Mouse (Mus musculus): ENCODE data around the gene Tmem35b. TPM values are rescaled to one million over a fixed set of nuclear protein-coding genes. Genes with fewer than 3 reads are reported as not detected.
"Not testable (repeated sequence)": the region's sequence is repeated elsewhere in the genome, so short reads cannot be mapped to it uniquely, and the experiment has no call there.

Gene Tmem35b
- polyA plus RNA-seq (2014; fragmentation: Nextera tagmentation; extraction: Ambion mirVana), result 12.4 and 15.7 TPM in 2 replicates

GRCm38 (mm10) chr4:127123391-127123790 lies at the start of gene Tmem35b:
Gene Tmem35b (plus strand): TSS chr4:127123691.
- H3K4me1 ChIP-seq (ENCODE audit: control insufficient read depth, insufficient read depth, low read length), result peaks cover 7% of the 10 kb centered on the region
- DNase-seq (ENCODE audit: low spot score), result no peak
- no peak within 1 kb of the TSS for H3K4me3 ChIP-seq (ENCODE audit: low read depth, low read length)
- WGBS, result 93% methylated on average over 5 of the region's 5 CpGs
- no peaks in the 10 kb centered on the region for H3K9me3 ChIP-seq (ENCODE audit: control insufficient read depth, low read length)
- ATAC-seq (ENCODE audit: low read depth), result no peak
- no peaks in the 10 kb centered on the region for H3K27me3 ChIP-seq (replicated peaks; ENCODE audit: control insufficient read depth, insufficient read depth, low read length)
- no peak within 1 kb of the TSS for H3K4me2 ChIP-seq (ENCODE audit: low read depth, low read length)
- no peak within 1 kb of the TSS for H3K27ac ChIP-seq (replicated peaks; ENCODE audit: low read depth, low read length)
- H3K36me3 ChIP-seq (ENCODE audit: control insufficient read depth, insufficient read depth, low read length), result peaks cover 12% of the 10 kb centered on the region; the same call in 1 of the 2 replicates
- no peak within 1 kb of the TSS for H3K9ac ChIP-seq (ENCODE audit: low read depth, low read length)

- ATAC-seq (ENCODE audit: low read depth), result no peak
- H3K36me3 ChIP-seq (ENCODE audit: control insufficient read depth, insufficient read depth, low read length), result no peaks in the 10 kb centered on the region
- H3K27me3 ChIP-seq (replicated peaks; ENCODE audit: control insufficient read depth, insufficient read depth, low read length), result no peaks in the 10 kb centered on the region
- H3K9me3 ChIP-seq (ENCODE audit: control insufficient read depth, low read length), result no peaks in the 10 kb centered on the region
- no peak overlapping the region for H3K4me2 ChIP-seq (ENCODE audit: low read depth, low read length)
- no peak overlapping the region for H3K27ac ChIP-seq (replicated peaks; ENCODE audit: low read depth, low read length)
- no peak for DNase-seq (ENCODE audit: low spot score)
- WGBS, result 53% methylated on average over 1 of the region's 1 CpGs
- H3K4me1 ChIP-seq (ENCODE audit: control insufficient read depth, insufficient read depth, low read length), result peaks cover 4% of the 10 kb centered on the region
- no peak overlapping the region for H3K9ac ChIP-seq (ENCODE audit: low read depth, low read length)
- H3K4me3 ChIP-seq (ENCODE audit: low read depth, low read length), result no peak overlapping the region
These were observed 48.6 kb upstream of the Tmem35b start for GRCm38 (mm10) chr4:127074915-127075314.

GRCm38 (mm10) chr4:127076875-127077548 lies 46.5 kb upstream of the Tmem35b start, which contains the start of gene Zmym6:
Gene Zmym6 (plus strand): TSS chr4:127077383.
- H3K4me1 ChIP-seq (ENCODE audit: control insufficient read depth, insufficient read depth, low read length), result peaks cover 4% of the 10 kb centered on the region
- H3K9me3 ChIP-seq (ENCODE audit: control insufficient read depth, low read length), result no peaks in the 10 kb centered on the region
- H3K4me2 ChIP-seq (ENCODE audit: low read depth, low read length), result peak within 1 kb of the TSS; percentile 62
- no peaks in the 10 kb centered on the region for H3K36me3 ChIP-seq (ENCODE audit: control insufficient read depth, insufficient read depth, low read length)
- peak within 1 kb of the TSS; percentile 89 for H3K27ac ChIP-seq (replicated peaks; ENCODE audit: low read depth, low read length)
- H3K9ac ChIP-seq (ENCODE audit: low read depth, low read length), result peak within 1 kb of the TSS; percentile 67
- no peaks in the 10 kb centered on the region for H3K27me3 ChIP-seq (replicated peaks; ENCODE audit: control insufficient read depth, insufficient read depth, low read length)
- peak; percentile 98 for ATAC-seq (ENCODE audit: low read depth)
- WGBS, result under 1% methylated on average over 37 of the region's 46 CpGs
- DNase-seq (ENCODE audit: low spot score), result peak; percentile 99
- peak within 1 kb of the TSS; percentile 57 for H3K4me3 ChIP-seq (ENCODE audit: low read depth, low read length)

- Histone ChIP-seq H3K36me3 (ENCODE audit: control insufficient read depth, insufficient read depth, low read length) (no peaks in the 10 kb centered on the region), H3K4me1 (ENCODE audit: control insufficient read depth, insufficient read depth, low read length) (peaks cover 4% of the 10 kb centered on the region), H3K9ac (ENCODE audit: low read depth, low read length) (no peak overlapping the region), H3K9me3 (ENCODE audit: control insufficient read depth, low read length) (no peaks in the 10 kb centered on the region), H3K27ac (replicated peaks; ENCODE audit: low read depth, low read length) (no peak overlapping the region), H3K4me3 (ENCODE audit: low read depth, low read length) (no peak overlapping the region), H3K4me2 (ENCODE audit: low read depth, low read length) (no peak overlapping the region), H3K27me3 (replicated peaks; ENCODE audit: control insufficient read depth, insufficient read depth, low read length) (no peaks in the 10 kb centered on the region)
- no peak for DNase-seq (ENCODE audit: low spot score)
- 36% methylated on average over 1 of the region's 1 CpGs for WGBS
- no peak for ATAC-seq (ENCODE audit: low read depth)
These were observed 42.7 kb upstream of the Tmem35b start for GRCm38 (mm10) chr4:127080806-127081205.

GRCm38 (mm10) chr4:127083131-127083530 lies 40.4 kb upstream of the Tmem35b start:
- WGBS, result 89% methylated on average over 2 of the region's 2 CpGs
- peaks cover under 1% of the 10 kb centered on the region; the same call in 1 of the 2 replicates for H3K36me3 ChIP-seq (ENCODE audit: control insufficient read depth, insufficient read depth, low read length)
- no peaks in the 10 kb centered on the region for H3K9me3 ChIP-seq (ENCODE audit: control insufficient read depth, low read length)
- no peaks in the 10 kb centered on the region for H3K27me3 ChIP-seq (replicated peaks; ENCODE audit: control insufficient read depth, insufficient read depth, low read length)
- no peak overlapping the region for H3K9ac ChIP-seq (ENCODE audit: low read depth, low read length)
- no peaks in the 10 kb centered on the region for H3K4me1 ChIP-seq (ENCODE audit: control insufficient read depth, insufficient read depth, low read length)
- no peak overlapping the region for H3K4me2 ChIP-seq (ENCODE audit: low read depth, low read length)
- no peak overlapping the region for H3K4me3 ChIP-seq (ENCODE audit: low read depth, low read length)
- no peak for ATAC-seq (ENCODE audit: low read depth)
- no peak for DNase-seq (ENCODE audit: low spot score)
- H3K27ac ChIP-seq (replicated peaks; ENCODE audit: low read depth, low read length), result no peak overlapping the region

GRCm38 (mm10) chr4:127085761-127086160 lies 37.7 kb upstream of the Tmem35b start:
- no peak overlapping the region for H3K9ac ChIP-seq (ENCODE audit: low read depth, low read length)
- H3K4me3 ChIP-seq (ENCODE audit: low read depth, low read length), result no peak overlapping the region
- WGBS, result 81% methylated on average over 1 of the region's 1 CpGs
- H3K27ac ChIP-seq (replicated peaks; ENCODE audit: low read depth, low read length), result no peak overlapping the region
- no peaks in the 10 kb centered on the region for H3K27me3 ChIP-seq (replicated peaks; ENCODE audit: control insufficient read depth, insufficient read depth, low read length)
- H3K9me3 ChIP-seq (ENCODE audit: control insufficient read depth, low read length), result no peaks in the 10 kb centered on the region
- ATAC-seq (ENCODE audit: low read depth), result no peak
- H3K4me1 ChIP-seq (ENCODE audit: control insufficient read depth, insufficient read depth, low read length), result no peaks in the 10 kb centered on the region
- DNase-seq (ENCODE audit: low spot score), result no peak
- no peak overlapping the region for H3K4me2 ChIP-seq (ENCODE audit: low read depth, low read length)
- H3K36me3 ChIP-seq (ENCODE audit: control insufficient read depth, insufficient read depth, low read length), result peaks cover 17% of the 10 kb centered on the region

- no peak overlapping the region for H3K4me2 ChIP-seq (ENCODE audit: low read depth, low read length)
- H3K4me1 ChIP-seq (ENCODE audit: control insufficient read depth, insufficient read depth, low read length), result no peaks in the 10 kb centered on the region
- H3K27me3 ChIP-seq (replicated peaks; ENCODE audit: control insufficient read depth, insufficient read depth, low read length), result no peaks in the 10 kb centered on the region
- no peak for DNase-seq (ENCODE audit: low spot score)
- no peak for ATAC-seq (ENCODE audit: low read depth)
- H3K36me3 ChIP-seq (ENCODE audit: control insufficient read depth, insufficient read depth, low read length), result peaks cover 41% of the 10 kb centered on the region
- H3K9ac ChIP-seq (ENCODE audit: low read depth, low read length), result no peak overlapping the region
- H3K27ac ChIP-seq (replicated peaks; ENCODE audit: low read depth, low read length), result no peak overlapping the region
- H3K9me3 ChIP-seq (ENCODE audit: control insufficient read depth, low read length), result no peaks in the 10 kb centered on the region
- H3K4me3 ChIP-seq (ENCODE audit: low read depth, low read length), result no peak overlapping the region
- 96% methylated on average over 1 of the region's 1 CpGs for WGBS
These were observed 32.3 kb upstream of the Tmem35b start for GRCm38 (mm10) chr4:127091188-127091587.

GRCm38 (mm10) chr4:127095090-127095489 lies 28.4 kb upstream of the Tmem35b start:
- H3K27me3 ChIP-seq (replicated peaks; ENCODE audit: control insufficient read depth, insufficient read depth, low read length), result no peaks in the 10 kb centered on the region
- H3K9ac ChIP-seq (ENCODE audit: low read depth, low read length), result no peak overlapping the region
- H3K4me2 ChIP-seq (ENCODE audit: low read depth, low read length), result no peak overlapping the region
- 89% methylated on average over 4 of the region's 4 CpGs for WGBS
- H3K9me3 ChIP-seq (ENCODE audit: control insufficient read depth, low read length), result no peaks in the 10 kb centered on the region
- no peak for ATAC-seq (ENCODE audit: low read depth)
- no peaks in the 10 kb centered on the region for H3K4me1 ChIP-seq (ENCODE audit: control insufficient read depth, insufficient read depth, low read length)
- DNase-seq (ENCODE audit: low spot score), result no peak
- H3K27ac ChIP-seq (replicated peaks; ENCODE audit: low read depth, low read length), result no peak overlapping the region
- peaks cover 29% of the 10 kb centered on the region for H3K36me3 ChIP-seq (ENCODE audit: control insufficient read depth, insufficient read depth, low read length)
- no peak overlapping the region for H3K4me3 ChIP-seq (ENCODE audit: low read depth, low read length)

GRCm38 (mm10) chr4:127099552-127099951 lies 23.9 kb upstream of the Tmem35b start:
- H3K4me2 ChIP-seq (ENCODE audit: low read depth, low read length); H3K27ac ChIP-seq (replicated peaks; ENCODE audit: low read depth, low read length); DNase-seq (ENCODE audit: low spot score); H3K4me3 ChIP-seq (ENCODE audit: low read depth, low read length); H3K27me3 ChIP-seq (replicated peaks; ENCODE audit: control insufficient read depth, insufficient read depth, low read length); H3K9ac ChIP-seq (ENCODE audit: low read depth, low read length); H3K4me1 ChIP-seq (ENCODE audit: control insufficient read depth, insufficient read depth, low read length); H3K9me3 ChIP-seq (ENCODE audit: control insufficient read depth, low read length); ATAC-seq (ENCODE audit: low read depth): not testable (repeated sequence)
- H3K36me3 ChIP-seq (ENCODE audit: control insufficient read depth, insufficient read depth, low read length), result peaks cover 19% of the 10 kb centered on the region
- WGBS, result 91% methylated on average over 1 of the region's 2 CpGs
